Mouse (Mus musculus): ENCODE measurements around the gene Cntnap2.

DNA sequence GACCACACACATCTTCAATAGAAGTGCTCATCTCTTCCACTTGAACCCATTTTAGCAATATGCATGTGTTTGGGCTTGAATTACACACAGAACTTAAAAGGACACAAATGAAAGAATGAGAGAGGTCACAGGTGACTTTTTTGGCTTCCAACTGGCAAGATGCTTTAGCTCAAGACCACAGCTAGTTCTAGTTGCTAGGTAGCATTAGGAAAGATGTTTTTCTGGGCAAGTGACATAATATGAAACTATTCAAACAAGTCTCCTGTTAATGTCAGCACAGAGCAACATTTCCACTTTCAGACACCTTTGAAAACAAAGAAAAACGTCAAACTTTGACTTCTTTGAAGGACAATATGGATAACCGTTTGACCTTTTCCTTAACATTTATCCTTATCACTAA lies 1657.4 kb downstream of the Cntnap2 start:
- TF ChIP-seq EP300 (IDR thresholded peaks at IDR 0.05; ENCODE audit: low read depth), result no peak
- no peak for TF ChIP-seq CTCF (IDR thresholded peaks at IDR 0.05; ENCODE audit: low read depth)
